Mouse (Mus musculus) adrenal gland, postnatal 25 days (tissue): ENCODE measurements around the gene Man1c1. TPM values are rescaled to one million over a fixed set of nuclear protein-coding genes. Genes with fewer than 3 reads are reported as not detected.

Experiments used
- DNase-seq: peaks from one replicate; pipeline ENCODE4 v3.0.0; 2021; ENCODE audit warnings: mixed read lengths
- total RNA-seq: library from RNA; stranded (reverse); gene quantifications from 2 replicates; pipeline ENCODE4 v1.2.3, GENCODE M21; 2021

The Man1c1 gene
- total RNA-seq, 1 experiment from 2014 or later = 22.0 TPM

GRCm38 (mm10) chr4:134603553-134603952 is 100.5 kb downstream of the Man1c1 start:
- DNase-seq = no peak

- DNase-seq = no peak
Observed at GRCm38 (mm10) chr4:134602610-134603009, 101.5 kb downstream of the Man1c1 start.

GRCm38 (mm10) chr4:134601981-134602380 is 102.1 kb downstream of the Man1c1 start:
- DNase-seq = no peak

GRCm38 (mm10) chr4:134601404-134601803 is 102.7 kb downstream of the Man1c1 start:
- DNase-seq = no peak

- no peak for DNase-seq
Observed at GRCm38 (mm10) chr4:134600777-134601176, 103.3 kb downstream of the Man1c1 start.

DNA sequence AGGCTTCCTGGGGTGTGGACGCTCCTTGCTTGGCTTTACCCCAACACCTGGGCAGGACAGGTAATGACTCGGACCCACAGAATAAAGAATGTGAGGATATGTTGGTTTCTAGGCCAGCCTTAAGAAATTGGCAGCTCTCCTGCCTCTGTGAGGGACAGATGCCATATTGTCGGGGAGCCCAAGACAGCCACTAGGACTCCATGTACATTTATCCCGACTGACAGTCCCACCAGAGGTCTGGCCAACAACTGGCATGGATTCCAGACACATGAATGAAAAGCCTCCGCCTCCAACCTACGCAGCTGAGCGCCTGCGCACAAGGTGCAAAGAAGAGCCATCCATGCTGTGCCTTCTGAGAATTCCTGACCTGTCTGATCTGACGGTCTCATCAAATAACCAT is 104.0 kb downstream of the Man1c1 start:
- no peak for DNase-seq

DNA sequence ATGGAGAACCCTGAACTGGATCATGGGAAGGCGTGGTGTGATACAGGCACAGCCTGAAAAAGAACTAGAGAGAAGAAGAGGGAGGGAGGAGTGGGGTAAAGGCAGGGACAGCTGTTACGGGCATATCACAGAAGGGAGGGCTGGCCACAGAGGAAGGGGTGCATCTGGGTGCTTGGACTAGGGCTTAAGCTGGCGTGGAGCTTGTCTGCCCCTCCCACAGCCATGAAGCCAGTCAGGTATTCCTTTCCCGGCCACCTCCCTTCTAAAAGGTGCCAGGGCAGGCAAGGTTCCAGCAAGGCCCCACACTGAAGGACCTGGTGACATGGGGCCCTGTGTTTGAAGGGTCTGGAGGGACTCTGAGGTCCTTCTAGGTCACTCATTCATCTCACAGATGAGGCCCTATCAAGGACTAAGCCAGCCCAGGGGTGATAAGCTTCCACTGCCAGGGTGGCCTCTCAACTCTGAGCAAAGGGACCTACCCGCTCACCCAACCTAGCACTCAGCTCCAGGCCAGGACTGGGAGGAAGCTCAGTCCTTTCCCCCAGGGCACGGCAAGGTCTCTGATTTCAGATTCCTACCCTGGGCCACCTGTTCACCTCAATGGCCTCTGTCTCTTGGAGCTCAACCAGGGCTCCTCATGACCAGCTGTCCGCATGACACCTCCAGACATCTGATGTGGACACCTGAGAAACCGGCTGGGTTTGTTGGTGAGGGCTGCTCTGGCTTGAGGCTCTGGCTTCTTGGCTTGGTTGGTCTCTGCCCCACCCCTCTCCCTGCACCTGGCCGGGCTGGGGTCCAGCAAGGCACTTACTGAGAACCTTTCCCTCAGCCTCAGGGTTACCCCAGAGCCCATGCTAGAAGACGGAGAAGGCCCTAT is 107.0 kb downstream of the Man1c1 start:
- DNase-seq = no peak

- no peak for DNase-seq
Observed at GRCm38 (mm10) chr4:134594731-134595439, 109.2 kb downstream of the Man1c1 start.

DNA sequence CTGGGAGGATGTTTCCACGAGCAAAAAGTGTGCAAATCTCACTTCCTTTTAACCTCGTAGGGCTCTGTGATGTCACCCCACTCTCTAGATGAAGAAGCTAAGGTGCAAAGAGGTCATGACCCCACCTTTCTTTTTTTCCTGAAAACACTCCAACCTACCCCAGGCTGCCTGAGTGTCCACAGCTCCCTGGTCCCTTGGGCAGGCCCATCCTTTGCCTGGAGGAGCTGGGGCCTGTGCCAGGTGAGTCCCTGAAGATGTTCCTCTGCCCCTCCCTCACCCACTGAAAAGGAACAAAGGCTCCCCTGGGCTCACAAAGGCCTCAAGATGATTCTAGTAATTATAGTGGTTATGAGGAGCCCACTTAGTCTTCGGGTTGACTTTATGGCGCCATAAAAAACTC is 111.6 kb downstream of the Man1c1 start:
- no peak for DNase-seq

- peak; percentile 89 for DNase-seq
Observed at GRCm38 (mm10) chr4:134591506-134592061, 112.5 kb downstream of the Man1c1 start.

GRCm38 (mm10) chr4:134590227-134590926 is 113.7 kb downstream of the Man1c1 start:
- no peak for DNase-seq

DNA sequence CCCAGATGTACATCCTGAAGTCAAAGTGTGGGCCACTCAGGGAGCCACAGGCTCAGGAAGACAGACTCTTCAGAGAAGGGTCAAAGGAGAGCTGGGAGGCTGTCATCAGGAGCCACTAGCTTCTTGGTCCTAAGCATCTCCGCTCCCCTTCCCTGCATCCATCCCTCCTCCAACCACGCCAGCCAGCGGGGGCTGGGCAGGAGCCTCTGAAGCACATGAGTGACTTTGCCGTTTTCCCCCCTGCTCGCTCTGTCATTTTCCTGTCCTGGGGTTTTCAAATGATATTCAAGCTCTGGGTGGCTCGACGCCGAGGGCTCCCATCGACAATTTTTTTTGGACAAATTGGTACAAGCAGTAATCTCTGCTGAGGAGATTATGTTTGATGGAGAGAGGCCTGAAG is 114.3 kb downstream of the Man1c1 start:
- no peak for DNase-seq

GRCm38 (mm10) chr4:134588951-134589350 is 115.1 kb downstream of the Man1c1 start:
- peak; percentile 41 for DNase-seq

- no peak for DNase-seq
Observed at GRCm38 (mm10) chr4:134588287-134588686, 115.8 kb downstream of the Man1c1 start.

DNA sequence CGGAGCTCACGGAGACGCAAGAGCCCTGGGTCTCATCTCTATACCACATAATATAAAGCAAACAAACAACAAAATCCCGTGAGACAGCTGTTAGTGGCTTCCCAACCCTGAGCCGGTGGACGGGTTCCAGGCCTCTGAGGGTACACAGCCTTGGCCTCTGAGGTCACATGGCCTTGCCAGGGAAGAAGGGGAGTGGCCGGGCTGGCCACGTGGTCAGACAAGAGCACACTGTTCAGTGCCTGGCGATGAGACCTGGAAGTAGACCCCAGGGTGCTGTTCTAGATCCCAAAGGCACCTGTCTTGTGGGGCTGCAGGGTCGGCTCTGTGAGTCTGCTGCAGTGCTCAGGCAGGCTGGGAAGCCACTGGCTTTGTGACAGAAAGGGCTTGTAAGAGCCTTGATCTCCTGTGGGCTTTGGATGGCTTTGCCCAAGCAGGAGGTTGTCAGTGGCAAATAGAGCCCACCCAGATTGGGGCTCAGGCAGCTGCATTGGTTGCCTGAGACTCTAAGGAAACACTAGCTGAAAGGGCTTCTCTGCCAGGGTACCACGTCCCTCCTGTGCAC is 116.4 kb downstream of the Man1c1 start:
- DNase-seq = peak; percentile 78

DNA sequence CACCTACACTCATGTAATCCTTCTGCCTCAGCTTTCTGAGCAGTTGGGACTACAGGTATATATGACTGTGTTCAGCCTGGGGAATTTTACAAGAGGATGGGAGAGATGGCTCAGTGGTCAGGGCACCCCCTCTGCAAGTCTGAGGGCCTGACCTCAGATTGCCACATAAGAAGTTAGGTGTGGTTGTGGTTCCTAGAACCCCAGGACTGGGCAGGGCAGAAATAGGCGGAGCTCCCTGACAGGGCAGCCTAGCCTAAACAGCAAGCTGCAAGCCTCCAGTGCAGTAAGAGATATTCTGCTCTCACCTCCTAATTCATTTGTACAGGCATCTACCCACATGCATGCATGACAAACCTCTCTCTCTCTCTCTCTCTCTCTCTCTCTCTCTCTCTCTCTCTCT is 117.5 kb downstream of the Man1c1 start:
- DNase-seq = no peak

- no peak for DNase-seq
Observed at GRCm38 (mm10) chr4:134586126-134586525, 118.0 kb downstream of the Man1c1 start.

- DNase-seq = peak; percentile 58
Observed at GRCm38 (mm10) chr4:134583513-134583912, 120.6 kb downstream of the Man1c1 start.

- DNase-seq = no peak
Observed at GRCm38 (mm10) chr4:134581365-134581764, 122.7 kb downstream of the Man1c1 start.

GRCm38 (mm10) chr4:134580351-134581148 is 123.5 kb downstream of the Man1c1 start:
- DNase-seq = no peak

DNA sequence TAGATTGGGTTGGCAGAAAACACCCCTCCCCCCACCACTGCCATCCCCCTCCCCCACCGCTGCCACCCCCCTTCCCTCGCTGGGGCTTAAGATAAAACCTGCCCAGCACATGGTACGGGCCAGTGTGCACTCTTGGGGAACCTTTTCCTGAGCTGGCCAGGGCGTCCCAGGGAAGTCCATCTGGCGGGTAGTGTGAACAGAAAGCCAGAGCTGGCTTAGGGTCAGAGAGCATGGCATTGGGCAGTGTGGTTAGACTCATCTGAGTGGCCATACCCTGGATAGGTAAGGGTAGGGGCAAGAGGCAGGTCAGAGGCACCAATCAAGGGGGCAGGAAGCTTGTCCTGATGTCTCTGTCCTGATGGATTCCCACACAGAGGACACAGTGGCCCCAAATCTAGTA is 124.5 kb downstream of the Man1c1 start:
- no peak for DNase-seq
